Mouse (Mus musculus): ENCODE results near the gene Pet117. TPM values are rescaled to one million over a fixed set of nuclear protein-coding genes. Genes with fewer than 3 reads are reported as not detected.

Gene Pet117
- total RNA-seq (2015) (not detected in 2 replicates), total RNA-seq (2017) (12.3 TPM in 1 of 2 replicates, not detected in the other)

GRCm38 (mm10) chr2:144368400-144369019 lies at the start of gene Pet117, which contains the start of gene Kat14:
TSS of gene Pet117 (plus strand) at chr2:144368996.
TSS of gene Kat14 (plus strand) at chr2:144368983.
- peak; percentile 97 for ATAC-seq (replicated peaks; ENCODE audit: poor library complexity)

- ATAC-seq (replicated peaks; ENCODE audit: poor library complexity), result no peak
Observed at GRCm38 (mm10) chr2:144324218-144324617, 44.6 kb upstream of the Pet117 start.

DNA sequence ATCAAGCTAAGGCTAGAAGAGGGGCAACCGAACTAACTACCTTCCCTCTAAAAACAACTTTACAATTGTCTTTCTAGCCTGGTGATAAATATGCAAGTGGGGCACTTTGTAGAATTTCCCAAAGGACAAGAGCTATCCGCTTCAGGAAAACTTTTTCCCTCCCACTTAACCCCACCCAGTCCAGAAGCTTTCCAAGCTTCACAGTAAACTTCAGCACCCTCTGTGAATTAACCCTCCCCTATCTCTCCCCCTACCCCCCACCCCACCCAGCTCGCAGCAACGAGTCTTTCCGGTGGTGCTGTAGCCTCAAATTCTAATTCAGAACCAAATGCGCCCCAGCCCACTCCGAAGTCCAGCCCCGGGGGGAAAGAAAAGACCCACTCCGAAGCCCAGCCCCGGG lies 39.3 kb upstream of the Pet117 start:
- ATAC-seq (replicated peaks; ENCODE audit: poor library complexity), result no peak

GRCm38 (mm10) chr2:144329937-144330336 lies 38.9 kb upstream of the Pet117 start:
- ATAC-seq (replicated peaks; ENCODE audit: poor library complexity), result no peak

- no peak; the same call in 1 of the 2 replicates for ATAC-seq (replicated peaks; ENCODE audit: poor library complexity)
Observed at GRCm38 (mm10) chr2:144330352-144330959, 38.3 kb upstream of the Pet117 start.

DNA sequence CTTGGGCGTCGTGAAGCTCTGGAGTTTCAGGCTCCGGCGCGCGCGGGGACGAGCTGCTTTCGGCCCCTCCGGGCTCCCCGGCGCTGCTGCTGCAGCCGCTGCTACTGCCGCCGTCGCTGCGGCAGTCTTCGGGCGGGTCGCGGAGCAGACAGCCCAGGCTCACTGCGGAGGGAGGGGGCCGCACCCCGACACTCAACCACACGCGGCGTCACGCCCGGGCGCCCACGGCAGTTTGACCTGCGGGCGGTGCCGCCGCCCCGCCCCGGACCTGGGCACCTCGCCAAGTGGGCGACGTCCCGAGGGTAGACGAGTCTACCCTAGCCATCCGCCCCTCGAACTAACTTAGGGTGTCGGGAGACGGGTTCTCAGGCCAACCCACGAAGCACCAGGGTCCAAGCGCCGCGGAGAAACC lies 37.8 kb upstream of the Pet117 start:
- ATAC-seq (replicated peaks; ENCODE audit: poor library complexity), result peak; percentile 40

DNA sequence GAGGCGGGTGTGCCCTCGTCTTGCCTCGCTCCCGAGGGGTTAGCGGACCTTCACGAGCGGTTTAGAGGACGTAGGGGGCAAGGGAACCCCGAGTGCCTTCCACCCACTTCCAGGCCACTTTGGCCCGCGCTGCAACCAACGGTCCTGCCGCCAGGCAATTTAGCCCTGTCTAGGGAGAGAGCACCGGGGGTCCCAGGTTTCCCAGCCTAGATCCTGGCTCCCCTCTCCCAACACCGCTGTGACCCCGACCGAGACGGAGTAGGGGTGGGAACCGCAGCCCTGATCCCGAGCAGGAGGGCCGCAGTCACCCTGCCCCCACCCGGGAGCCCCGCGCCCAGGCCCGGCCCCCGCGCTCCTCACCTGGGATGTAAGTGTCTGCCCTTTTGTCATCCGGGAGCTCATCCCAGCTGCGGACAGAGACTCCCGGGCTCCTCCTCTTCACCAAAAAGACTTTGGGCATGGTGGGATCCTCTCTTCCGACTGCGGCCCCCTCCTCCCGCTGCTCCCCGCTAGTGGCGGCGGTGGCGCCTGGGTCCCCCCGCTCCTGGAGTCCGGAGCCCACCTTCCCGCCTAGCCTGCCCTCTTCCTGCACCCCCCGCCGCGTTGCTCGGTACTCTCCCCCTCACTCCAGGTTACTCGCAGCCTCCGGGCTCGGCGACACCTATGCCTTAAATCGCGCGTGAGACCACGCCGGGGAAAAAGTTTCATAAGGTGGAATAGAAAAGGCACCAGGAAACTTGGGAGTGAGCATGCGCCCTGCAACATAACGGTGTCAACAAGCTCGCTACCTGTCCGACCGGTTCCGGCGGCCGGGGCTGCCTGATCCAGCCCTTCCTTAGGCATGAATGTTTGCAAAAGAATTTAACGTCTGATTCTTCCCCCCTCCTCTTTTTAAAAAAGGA lies 37.1 kb upstream of the Pet117 start, which contains the start of gene Ovol2:
Gene Ovol2, minus strand, starts transcription at position 746 of the 902 bp plus-strand sequence.
- ATAC-seq (replicated peaks; ENCODE audit: poor library complexity), result peak; percentile 13

GRCm38 (mm10) chr2:144332486-144332885 lies 36.3 kb upstream of the Pet117 start:
- ATAC-seq (replicated peaks; ENCODE audit: poor library complexity), result no peak

DNA sequence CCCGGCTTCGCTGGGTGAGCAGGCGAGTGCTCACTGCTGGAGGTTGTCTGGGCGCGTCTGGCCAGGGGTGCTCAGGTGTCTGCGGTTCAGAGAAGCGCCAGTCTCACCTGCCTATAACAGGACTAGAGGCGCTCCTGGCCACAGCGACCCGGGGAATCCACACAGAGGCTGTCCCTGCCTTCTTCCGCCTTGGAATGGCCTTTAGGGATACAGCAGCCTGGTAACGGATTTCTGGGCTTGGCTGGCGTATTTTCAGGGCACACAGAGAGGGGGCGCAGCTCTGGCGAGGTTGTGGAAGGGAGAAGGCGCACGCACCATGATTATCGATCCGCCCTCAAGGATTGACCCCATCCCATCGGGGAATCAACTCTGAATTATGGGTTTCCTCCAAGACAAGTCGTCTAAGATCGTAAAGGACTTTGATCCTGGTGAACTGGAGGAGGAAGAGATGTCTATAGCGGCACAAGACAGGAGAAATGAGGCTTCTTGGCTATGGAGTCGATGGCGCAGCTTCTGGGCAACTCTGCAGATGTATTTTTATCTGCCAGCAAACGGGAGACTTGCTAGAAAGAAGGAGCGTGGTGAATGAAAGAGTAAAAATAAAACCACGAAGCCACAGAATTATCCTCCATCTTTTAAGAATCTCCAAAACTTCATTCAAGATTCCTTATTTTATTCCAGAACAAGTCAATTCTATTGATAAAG lies 35.5 kb upstream of the Pet117 start:
- ATAC-seq (replicated peaks; ENCODE audit: poor library complexity), result no peak

DNA sequence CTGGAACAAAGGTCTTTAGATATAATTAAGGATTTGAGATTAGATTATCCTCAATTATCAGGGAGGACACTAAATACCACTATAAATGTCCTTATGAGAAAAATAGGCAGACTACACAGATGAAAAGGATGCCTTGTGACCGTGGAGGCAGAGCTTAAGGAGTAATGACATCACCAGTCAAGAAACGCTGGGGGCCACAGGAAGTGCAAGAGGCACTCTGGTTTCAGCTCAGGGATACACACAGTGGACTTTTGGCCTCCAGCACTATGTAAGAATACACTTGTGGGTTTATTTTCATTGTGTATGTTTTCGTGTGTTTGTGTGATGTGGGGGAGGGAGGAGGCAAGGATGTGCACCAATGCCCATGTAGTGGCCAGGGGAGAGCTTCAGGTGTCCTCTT lies 31.6 kb upstream of the Pet117 start:
- ATAC-seq (replicated peaks; ENCODE audit: poor library complexity), result peak; percentile 60

GRCm38 (mm10) chr2:144337701-144338100 lies 31.1 kb upstream of the Pet117 start:
- peak; percentile 90 for ATAC-seq (replicated peaks; ENCODE audit: poor library complexity)

- ATAC-seq (replicated peaks; ENCODE audit: poor library complexity), result peak; percentile 12; the same call in 1 of the 2 replicates
Observed at GRCm38 (mm10) chr2:144338149-144338548, 30.6 kb upstream of the Pet117 start.

- ATAC-seq (replicated peaks; ENCODE audit: poor library complexity), result no peak
Observed at GRCm38 (mm10) chr2:144343158-144343557, 25.6 kb upstream of the Pet117 start.

DNA sequence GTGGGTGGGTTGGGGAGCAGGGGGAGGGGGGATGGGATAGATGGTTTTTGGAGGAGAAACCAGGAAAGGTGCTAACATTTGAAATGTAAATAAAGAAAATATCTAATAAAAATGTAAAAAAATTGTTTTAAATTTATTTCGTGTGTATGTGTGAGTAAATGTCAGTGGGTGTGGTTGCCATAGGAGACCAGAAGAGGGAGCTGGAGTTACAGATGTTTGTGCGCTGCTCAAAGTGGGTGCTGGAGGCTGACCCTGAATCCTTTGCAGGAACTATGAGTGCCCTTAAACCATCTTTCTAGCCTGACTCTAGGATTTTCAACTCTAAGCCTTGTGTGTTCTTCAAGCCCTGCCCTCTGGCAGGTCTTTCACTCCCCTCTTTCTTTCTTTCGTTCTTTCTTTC lies 20.3 kb upstream of the Pet117 start:
- ATAC-seq (replicated peaks; ENCODE audit: poor library complexity), result peak; percentile 87

GRCm38 (mm10) chr2:144352843-144353242 lies 16.0 kb upstream of the Pet117 start:
- no peak for ATAC-seq (replicated peaks; ENCODE audit: poor library complexity)

DNA sequence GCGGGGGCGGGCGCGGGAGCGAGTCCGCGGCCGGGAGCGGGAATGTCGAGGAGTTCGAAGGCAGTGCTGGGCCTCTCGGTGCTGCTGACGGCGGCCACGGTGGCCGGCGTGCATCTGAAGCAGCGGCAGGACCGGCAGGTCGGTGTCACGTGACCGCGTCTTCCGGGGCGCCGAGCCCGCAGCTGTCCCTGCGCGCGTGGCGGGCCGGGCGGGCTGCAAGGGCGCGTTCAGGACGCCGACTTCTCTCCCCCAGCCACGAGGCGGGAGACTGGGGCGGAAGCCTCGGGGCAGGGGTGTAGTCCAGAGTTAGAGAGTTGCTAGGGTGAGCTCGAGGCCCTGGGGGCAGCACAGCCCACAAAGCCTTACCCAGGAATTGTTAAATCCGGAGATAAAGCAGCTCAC lies 225 bp downstream of the Pet117 start:
- peak; percentile 66 for ATAC-seq (replicated peaks; ENCODE audit: poor library complexity)

DNA sequence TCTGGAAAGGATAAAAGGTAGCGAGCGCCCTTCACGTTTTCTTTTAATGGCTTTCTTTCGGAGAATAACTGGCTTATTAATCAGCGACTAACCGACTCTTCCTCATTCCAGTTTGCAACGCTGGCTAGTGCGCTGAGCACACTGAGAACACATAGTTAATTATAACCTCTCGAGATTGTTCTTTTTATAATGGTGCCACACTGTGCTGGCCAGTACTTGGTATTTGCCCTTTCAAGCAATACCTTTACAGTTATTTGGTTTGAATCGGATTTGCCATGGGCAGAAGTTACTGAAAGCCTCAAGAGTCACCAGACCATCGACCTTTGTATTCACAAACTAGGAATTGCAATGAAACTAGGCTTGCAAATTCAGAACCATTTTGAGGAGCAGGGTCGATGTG lies 715 bp downstream of the Pet117 start:
- 0 out of 2 replicates have a peak, but pooled peaks have one; percentile 15 for ATAC-seq (replicated peaks; ENCODE audit: poor library complexity)

GRCm38 (mm10) chr2:144371566-144371965 lies 2.8 kb downstream of the Pet117 start:
- ATAC-seq (replicated peaks; ENCODE audit: poor library complexity), result no peak

DNA sequence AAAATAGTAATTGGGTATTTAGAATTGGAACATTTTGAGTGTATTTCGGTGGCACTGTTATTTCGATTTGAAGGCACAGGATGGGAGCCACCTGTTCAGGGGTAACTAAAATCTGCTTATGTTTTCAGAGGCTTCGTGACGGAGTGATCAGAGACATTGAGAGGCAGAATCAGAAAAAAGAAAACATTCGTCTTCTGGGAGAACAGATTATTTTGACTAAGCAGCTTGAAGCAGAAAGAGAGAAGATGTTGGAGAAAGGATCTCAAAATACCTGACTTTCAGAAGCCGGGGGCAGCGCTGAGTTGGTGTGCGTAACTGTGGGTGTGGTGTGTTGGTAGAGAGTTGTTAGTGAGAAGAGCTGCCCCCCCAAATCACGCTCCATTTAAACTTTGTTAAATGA lies 4.3 kb downstream of the Pet117 start:
- ATAC-seq (replicated peaks; ENCODE audit: poor library complexity), result no peak

DNA sequence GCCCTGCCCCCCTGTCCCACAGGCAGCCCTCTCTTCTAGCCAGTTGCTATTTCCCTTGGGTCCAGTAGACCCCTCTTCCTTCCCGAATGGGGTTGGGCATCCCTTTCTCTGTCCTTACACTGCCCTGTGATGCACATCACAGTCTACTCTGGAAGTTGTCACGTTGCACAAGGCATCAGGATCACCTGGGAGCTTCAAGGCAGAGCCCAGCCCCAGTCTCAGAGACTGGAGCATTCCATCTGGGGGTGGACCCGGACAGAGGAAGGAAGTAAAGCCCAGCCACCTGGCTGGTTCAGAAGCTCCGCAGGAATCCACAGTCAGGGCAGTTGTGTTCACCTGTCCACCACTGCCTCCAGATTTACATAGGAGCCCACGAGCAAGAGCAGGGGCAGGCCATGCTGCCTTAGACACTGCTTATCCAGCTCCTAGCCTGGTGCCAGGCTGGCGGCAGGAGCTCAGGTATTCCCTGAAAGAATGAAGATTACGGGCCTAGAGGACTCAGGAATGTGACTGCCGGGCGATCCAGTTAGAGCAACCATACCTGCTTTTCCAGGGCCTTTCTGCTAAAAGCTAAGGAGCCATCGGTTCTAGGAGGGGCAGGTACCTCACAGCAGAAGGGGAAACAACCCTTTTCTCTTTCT lies 6.4 kb downstream of the Pet117 start:
- ATAC-seq (replicated peaks; ENCODE audit: poor library complexity), result no peak

Measured in megakaryocyte progenitor cell, adult 5-6 weeks (primary cell).